Comparison of ENCODE assay signal across 8 mouse cellular contexts in genomic region chr9:14641310-14642067, GRCm38 (mm10). TPM values are rescaled to one million over a fixed set of nuclear protein-coding genes. Genes with fewer than 3 reads are reported as not detected.
A peak's percentile ranks its signal among the peaks of the same experiment; 100 is the strongest.
DNase-seq lines count a peak whose midpoint lies in the region; ATAC-seq and TF ChIP-seq lines count a peak whose summit lies in the region.

No protein-coding gene starts in this region.

- WGBS in hindbrain, embryonic 11.5 days, result 36% methylated on average over 7 of the region's 7 CpGs
- 44% methylated on average over 7 of the region's 7 CpGs for WGBS in hindbrain, embryonic 16.5 days
- WGBS in embryonic facial prominence, embryonic 15.5 days, result 33% methylated on average over 7 of the region's 7 CpGs
- 32% methylated on average over 7 of the region's 7 CpGs for WGBS in lung, postnatal 0 days

- H3K9ac ChIP-seq in hindbrain, embryonic 11.5 days (ENCODE audit: low read depth, low read length), result no peak overlapping the region
- no peak overlapping the region for H3K9ac ChIP-seq in hindbrain, embryonic 16.5 days (ENCODE audit: low read depth, low read length)
- no peak overlapping the region for H3K9ac ChIP-seq in embryonic facial prominence, embryonic 15.5 days
- no peak overlapping the region for H3K9ac ChIP-seq in lung, postnatal 0 days (replicated peaks; ENCODE audit: low read depth)

- no peak for TF ChIP-seq CTCF in lung, postnatal 0 days (IDR thresholded peaks at IDR 0.05)

- no peak overlapping the region for H3K4me3 ChIP-seq in hindbrain, embryonic 11.5 days (ENCODE audit: low read depth, low read length)
- H3K4me3 ChIP-seq in hindbrain, embryonic 16.5 days (ENCODE audit: low read length), result no peak overlapping the region
- no peak overlapping the region for H3K4me3 ChIP-seq in embryonic facial prominence, embryonic 15.5 days (replicated peaks)
- H3K4me3 ChIP-seq in lung, postnatal 0 days (ENCODE audit: low read depth, low read length), result no peak overlapping the region

- ATAC-seq in hindbrain, embryonic 11.5 days (ENCODE audit: low FRiP score), result no peak
- no peak for ATAC-seq in hindbrain, embryonic 16.5 days
- ATAC-seq in embryonic facial prominence, embryonic 15.5 days (ENCODE audit: insufficient number of reproducible peaks, low FRiP score, low TSS enrichment, low read depth), result peak; percentile 63; the same call in 1 of the 2 replicates
- ATAC-seq in lung, postnatal 0 days, result peak; percentile 84

- no peaks in the 10 kb centered on the region for H3K9me3 ChIP-seq in hindbrain, embryonic 11.5 days (ENCODE audit: control insufficient read depth, low read length)
- H3K9me3 ChIP-seq in hindbrain, embryonic 16.5 days (ENCODE audit: control insufficient read depth, low read length), result no peaks in the 10 kb centered on the region
- no peaks in the 10 kb centered on the region for H3K9me3 ChIP-seq in embryonic facial prominence, embryonic 15.5 days (replicated peaks)
- H3K9me3 ChIP-seq in lung, postnatal 0 days (ENCODE audit: low read length), result no peaks in the 10 kb centered on the region

- H3K4me1 ChIP-seq in hindbrain, embryonic 11.5 days (replicated peaks; ENCODE audit: control insufficient read depth, insufficient read depth, low read length), result peaks cover 2% of the 10 kb centered on the region; the same call in 1 of the 2 replicates
- H3K4me1 ChIP-seq in hindbrain, embryonic 16.5 days (ENCODE audit: control insufficient read depth, insufficient read depth, low read depth, low read length), result peaks cover 3% of the 10 kb centered on the region
- peaks cover 38% of the 10 kb centered on the region for H3K4me1 ChIP-seq in embryonic facial prominence, embryonic 15.5 days
- H3K4me1 ChIP-seq in lung, postnatal 0 days (ENCODE audit: insufficient read depth, low read depth, low read length), result no peaks in the 10 kb centered on the region; the same call in 1 of the 2 replicates

- no peak overlapping the region for H3K27ac ChIP-seq in hindbrain, embryonic 11.5 days (ENCODE audit: low read depth, low read length)
- no peak overlapping the region for H3K27ac ChIP-seq in hindbrain, embryonic 16.5 days (ENCODE audit: low read depth, low read length)
- peak overlapping the region; percentile 85 for H3K27ac ChIP-seq in embryonic facial prominence, embryonic 15.5 days (replicated peaks)
- H3K27ac ChIP-seq in lung, postnatal 0 days (ENCODE audit: low read length), result peak overlapping the region; percentile 70

- H3K36me3 ChIP-seq in hindbrain, embryonic 11.5 days (ENCODE audit: control insufficient read depth, insufficient read depth, low read length), result no peaks in the 10 kb centered on the region
- H3K36me3 ChIP-seq in hindbrain, embryonic 16.5 days (ENCODE audit: control insufficient read depth, insufficient read depth, low read length), result no peaks in the 10 kb centered on the region
- H3K36me3 ChIP-seq in embryonic facial prominence, embryonic 15.5 days, result no peaks in the 10 kb centered on the region
- no peaks in the 10 kb centered on the region for H3K36me3 ChIP-seq in lung, postnatal 0 days (ENCODE audit: insufficient read depth, low read length)

- H3K4me2 ChIP-seq in hindbrain, embryonic 11.5 days (replicated peaks; ENCODE audit: low read depth, low read length), result no peak overlapping the region
- no peak overlapping the region for H3K4me2 ChIP-seq in hindbrain, embryonic 16.5 days (ENCODE audit: low read length)
- H3K4me2 ChIP-seq in embryonic facial prominence, embryonic 15.5 days (replicated peaks), result no peak overlapping the region
- no peak overlapping the region for H3K4me2 ChIP-seq in lung, postnatal 0 days (replicated peaks; ENCODE audit: low read depth, low read length)

- TF ChIP-seq EP300 in lung, postnatal 0 days (IDR thresholded peaks at IDR 0.05), result peak; percentile 34; the same call in 1 of the 2 replicates

- peak; percentile 13 for DNase-seq in hindbrain, embryonic 11.5 days (ENCODE audit: low spot score)
- DNase-seq in kidney, adult 11 months, result peak; percentile 78
- DNase-seq in lung, postnatal 0 days (ENCODE audit: low spot score), result peak; percentile 74
- DNase-seq in cerebellum, postnatal 25 days, result no peak
- no peak for DNase-seq in right cerebral cortex, postnatal 10 days (ENCODE audit: low spot score in 2 of 2)
- DNase-seq in left cerebral cortex, adult 18-20 months (ENCODE audit: low spot score in 2 of 2), result no peak

- H3K27me3 ChIP-seq in hindbrain, embryonic 11.5 days (ENCODE audit: control insufficient read depth, insufficient read depth, low read length), result no peaks in the 10 kb centered on the region
- H3K27me3 ChIP-seq in hindbrain, embryonic 16.5 days (replicated peaks; ENCODE audit: control insufficient read depth, insufficient read depth, low read length), result no peaks in the 10 kb centered on the region
- no peaks in the 10 kb centered on the region for H3K27me3 ChIP-seq in embryonic facial prominence, embryonic 15.5 days
- no peaks in the 10 kb centered on the region for H3K27me3 ChIP-seq in lung, postnatal 0 days (replicated peaks; ENCODE audit: insufficient read depth, low read length)

RNA-seq across cellular contexts. Expression of gene Amotl1, which starts 3.4 kb away (rescaled TPM):
- polyA plus RNA-seq in hindbrain, embryonic 11.5 days (2014; fragmentation: Nextera tagmentation; extraction: Ambion mirVana), result 15.7 and 17.9 TPM in 2 replicates
- 6.6 and 8.3 TPM in 2 replicates for polyA plus RNA-seq in hindbrain, embryonic 16.5 days (2015; fragmentation: Nextera tagmentation; extraction: Ambion mirVana)
- polyA plus RNA-seq in embryonic facial prominence, embryonic 15.5 days (2015; fragmentation: Nextera tagmentation; extraction: Ambion mirVana), result 34.2 and 38.9 TPM in 2 replicates
- polyA plus RNA-seq in lung, postnatal 0 days (2015; fragmentation: Nextera tagmentation; extraction: Ambion mirVana), result 12.9 and 14.3 TPM in 2 replicates
- 10 to 100 TPM; 18.3 to 19.8 TPM for total RNA-seq in left cerebral cortex, adult 18-20 months (2021)

Comparison
In these comparisons a context has a peak if more than half of its experiments do, and no peak if none do; other contexts are left out.
1. ATAC-seq: peak in embryonic facial prominence, embryonic 15.5 days (single experiment) and lung, postnatal 0 days (single experiment); none in hindbrain, embryonic 11.5 days (single experiment) and hindbrain, embryonic 16.5 days (single experiment).
2. DNase-seq: peak in hindbrain, embryonic 11.5 days (single experiment), kidney, adult 11 months (single experiment) and lung, postnatal 0 days (single experiment); none in cerebellum, postnatal 25 days (0 of 2), right cerebral cortex, postnatal 10 days (0 of 2) and left cerebral cortex, adult 18-20 months (0 of 2).
3. H3K27ac ChIP-seq: peak in embryonic facial prominence, embryonic 15.5 days (single experiment) and lung, postnatal 0 days (single experiment); none in hindbrain, embryonic 11.5 days (single experiment) and hindbrain, embryonic 16.5 days (single experiment).